Mouse (Mus musculus): ENCODE results near the gene Cda. TPM values are rescaled to one million over a fixed set of nuclear protein-coding genes. Genes with fewer than 3 reads are reported as not detected.

Gene Cda
- polyA plus RNA-seq (2012; ENCODE audit: low replicate concordance), result 0.15 and 0.56 TPM in 2 replicates

DNA sequence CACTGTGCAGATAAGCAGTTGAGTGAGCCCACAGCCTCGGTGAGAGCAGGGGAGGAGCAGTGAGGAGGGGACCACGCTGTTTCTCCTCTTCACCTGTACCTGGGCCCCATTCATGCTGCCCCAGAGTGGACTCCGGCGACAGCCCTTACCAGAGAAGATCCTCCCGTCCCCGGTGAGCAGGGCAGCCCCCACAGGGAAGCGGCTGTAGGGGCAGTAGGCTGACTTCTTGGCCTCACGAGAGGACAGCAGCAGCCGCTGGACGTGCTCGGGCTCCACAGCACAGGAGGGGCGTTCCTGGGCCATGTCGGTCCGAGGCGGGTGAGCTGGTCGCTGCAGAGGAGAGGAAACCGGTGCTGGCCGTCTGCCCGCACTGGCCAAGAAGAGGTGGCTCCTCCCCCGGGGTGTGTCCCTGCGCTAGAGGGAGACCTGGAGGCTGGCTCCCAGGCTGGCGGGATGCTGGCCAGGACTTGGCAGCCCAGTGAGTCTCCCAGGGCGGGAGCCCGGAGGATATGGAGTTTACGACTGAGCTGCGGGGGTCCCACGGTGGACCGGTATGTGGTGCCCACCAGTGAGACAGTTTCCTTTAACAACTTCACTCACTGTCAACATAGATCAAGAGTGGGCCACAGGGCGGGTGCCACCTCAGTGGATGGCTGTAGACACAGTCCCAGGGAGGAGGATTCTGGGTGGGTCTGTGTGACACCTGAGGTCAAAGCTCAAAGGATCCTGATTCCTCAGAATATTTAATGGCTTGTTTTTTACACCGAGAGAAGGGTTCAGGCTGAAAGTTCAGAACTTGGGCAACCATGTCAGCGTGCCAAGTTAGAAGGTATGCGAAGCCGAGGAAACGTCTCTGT, at the start of gene Cda:
TSS of gene Cda (minus strand) at position 352 of the 857 bp plus-strand sequence.

DNA sequence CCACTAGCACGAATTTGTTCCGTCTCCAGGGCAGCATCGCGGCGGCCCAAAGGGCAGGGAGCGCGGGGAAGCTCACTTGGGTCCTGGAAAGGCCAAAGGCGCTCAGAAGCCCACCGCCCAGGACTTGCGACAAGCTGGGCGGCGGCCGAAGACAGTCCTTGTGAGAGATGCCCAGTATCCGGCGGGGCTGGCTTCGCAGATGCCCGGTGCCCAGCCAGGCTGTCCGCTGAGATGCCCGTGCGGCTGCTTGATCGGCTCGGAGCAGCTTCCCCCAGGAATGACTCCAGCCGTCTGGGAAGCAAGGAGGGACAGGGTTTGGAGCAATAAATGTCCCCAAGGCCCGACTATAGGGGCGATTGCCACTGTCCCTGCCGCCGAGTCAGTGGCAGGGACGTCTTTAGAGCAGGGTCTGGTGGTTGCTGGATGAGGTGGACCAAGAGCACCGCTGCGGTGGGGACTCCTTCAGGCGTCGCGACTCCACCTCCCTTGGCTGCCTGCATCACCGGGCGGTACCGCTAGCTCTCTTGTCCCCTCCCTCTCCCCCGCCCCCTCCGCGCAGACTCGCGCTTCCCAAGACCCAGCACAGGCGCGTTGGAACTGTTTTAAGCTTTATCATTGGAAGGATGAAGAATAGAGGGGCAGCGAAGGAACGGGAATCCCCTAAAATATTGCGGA, 28.3 kb upstream of the Cda start, which contains the start of gene Fam43b:
TSS of gene Fam43b (minus strand) at position 558 of the 675 bp plus-strand sequence.

DNA sequence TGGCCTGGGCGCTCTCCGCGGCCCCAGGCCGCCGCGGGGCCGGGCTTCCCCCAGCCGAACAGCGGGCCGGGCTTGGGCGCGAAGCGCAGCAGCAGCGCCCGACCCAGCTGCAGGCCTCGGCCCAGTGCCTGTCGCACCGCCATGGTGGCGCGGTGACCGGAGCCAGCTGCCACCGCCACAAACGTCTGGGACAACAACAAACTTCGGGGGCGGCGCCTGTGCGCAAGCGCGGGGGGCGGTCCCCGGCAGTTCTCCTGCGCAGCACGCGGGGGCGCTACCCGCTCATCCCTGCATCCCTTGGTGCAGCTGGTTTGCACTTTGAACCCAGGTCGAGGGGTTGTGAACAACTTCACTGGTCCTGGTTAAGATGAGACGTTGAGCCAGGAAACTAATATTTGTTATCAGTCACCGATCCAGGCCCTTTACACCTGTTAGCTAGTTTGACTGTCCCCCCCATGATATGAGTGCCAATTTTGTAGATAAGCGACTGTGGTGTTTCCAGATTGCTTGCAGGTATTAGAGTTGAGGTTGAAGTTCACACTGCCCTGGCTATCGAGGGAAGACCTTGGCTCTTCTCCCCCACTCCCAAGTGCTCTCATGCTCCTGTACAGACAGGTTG, 41.6 kb downstream of the Cda start, which contains the start of gene Pink1:
TSS of gene Pink1 (minus strand) at position 231 of the 619 bp plus-strand sequence.

DNA sequence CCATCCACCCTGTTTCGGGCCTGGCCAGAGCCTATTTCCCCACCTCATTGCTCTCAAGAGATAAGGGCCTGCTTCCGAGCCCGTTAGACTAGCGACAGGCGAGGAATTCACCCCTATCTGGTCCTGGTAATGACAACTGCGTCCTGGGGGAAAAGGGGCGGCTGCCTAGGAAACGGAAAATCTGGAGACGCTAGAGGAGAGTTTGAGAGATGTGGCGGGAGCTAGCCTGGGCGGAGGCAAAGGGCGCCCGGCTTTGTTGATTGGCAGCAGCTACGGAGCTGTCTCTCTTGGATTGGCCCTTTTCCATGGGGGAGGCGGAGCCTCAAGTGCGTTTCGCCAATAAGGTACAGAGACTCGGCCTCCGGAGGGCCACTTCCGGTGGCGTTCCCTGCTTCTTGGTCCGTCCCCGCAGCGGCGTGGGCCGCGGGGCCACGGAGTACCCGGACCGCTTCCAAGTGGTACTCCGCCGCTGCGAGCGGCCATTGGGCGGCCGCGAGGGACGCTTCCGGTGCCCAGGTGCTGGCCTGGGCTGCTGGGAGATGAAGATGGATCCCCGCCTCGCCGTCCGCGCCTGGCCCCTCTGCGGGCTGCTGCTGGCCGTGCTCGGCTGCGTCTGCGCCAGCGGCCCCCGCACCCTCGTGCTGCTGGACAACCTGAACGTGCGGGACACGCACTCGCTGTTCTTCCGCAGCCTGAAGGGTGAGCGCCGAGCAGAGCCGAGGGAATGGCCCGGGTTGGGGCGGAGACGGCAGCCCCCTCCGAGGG, 63.3 kb downstream of the Cda start, which contains the start of gene Ddost:
TSS of gene Ddost (plus strand) at position 391 of the 765 bp plus-strand sequence.

Other genes with a start within 250 kb of the Cda start
- gene Hp1bp3, start 151.7 kb downstream of the Cda start, polyA plus RNA-seq (2012; ENCODE audit: low replicate concordance), result 55.0 and 57.2 TPM in 2 replicates
- gene Sh2d5, start 117.6 kb downstream of the Cda start, polyA plus RNA-seq (2012; ENCODE audit: low replicate concordance), result 2.0 TPM in 2 replicates
- 0.58 and 1.1 TPM in 2 replicates for gene Kif17, start 117.6 kb downstream of the Cda start, polyA plus RNA-seq (2012; ENCODE audit: low replicate concordance)
- 65.9 and 71.6 TPM in 2 replicates for gene Ddost, start 63.3 kb downstream of the Cda start, polyA plus RNA-seq (2012; ENCODE audit: low replicate concordance)
- gene Pink1, start 41.7 kb downstream of the Cda start, polyA plus RNA-seq (2012; ENCODE audit: low replicate concordance), result 53.0 and 62.4 TPM in 2 replicates
- not detected in 2 replicates for gene Fam43b, start 28.5 kb upstream of the Cda start, polyA plus RNA-seq (2012; ENCODE audit: low replicate concordance)
- 15.9 and 23.4 TPM in 2 replicates for gene Mul1, start 66.7 kb upstream of the Cda start, polyA plus RNA-seq (2012; ENCODE audit: low replicate concordance)
- 0.70 and 1.0 TPM in 2 replicates for gene Camk2n1, start 86.3 kb upstream of the Cda start, polyA plus RNA-seq (2012; ENCODE audit: low replicate concordance)